Comparison of ENCODE assay signal across 22 mouse cellular contexts in the genomic region with DNA sequence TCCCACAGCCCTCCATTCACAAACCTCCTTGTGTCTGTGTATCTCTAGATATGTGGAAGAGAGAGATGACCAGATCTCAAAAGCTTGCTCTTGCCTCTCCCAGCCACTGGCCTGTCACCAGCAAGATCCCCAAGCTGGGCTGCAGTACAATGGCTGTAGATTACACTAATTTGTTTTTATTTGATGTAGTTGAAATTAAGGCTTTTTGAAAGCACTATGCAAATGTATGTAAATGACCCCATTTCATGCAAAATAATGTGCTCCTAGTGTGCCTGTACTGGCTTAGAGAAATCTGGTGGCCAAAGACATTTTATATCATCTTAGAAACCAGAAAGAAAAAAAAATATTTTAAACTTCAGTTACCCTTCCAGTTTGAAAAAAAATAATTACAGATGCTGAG.
"Had no signal": no experiment of that assay in that cellular context is flagged by ENCODE, and none has a peak within 500 bp of the region (broad histone marks: within the 10 kb centered on the region; RNA-seq: fewer than 3 reads in every experiment).

No protein-coding gene starts in this region.

- H3K4me1 ChIP-seq: limb, embryonic 10.5 days; limb, embryonic 13.5 days; liver, embryonic 12.5 days; liver, embryonic 15.5 days; lung, embryonic 15.5 days; megakaryocyte, embryonic 14.5 days; stomach, embryonic 15.5 days had no signal

- H3K27ac ChIP-seq: kidney, postnatal 0 days; layer of hippocampus, adult 2 months; limb, embryonic 10.5 days; limb, embryonic 13.5 days; liver, embryonic 12.5 days; liver, embryonic 15.5 days; lung, embryonic 15.5 days; midbrain, embryonic 10.5 days; midbrain, embryonic 13.5 days; neural tube, embryonic 12.5 days; neural tube, embryonic 15.5 days; stomach, embryonic 15.5 days had no signal

- H3K9me3 ChIP-seq: limb, embryonic 10.5 days; limb, embryonic 13.5 days; liver, embryonic 12.5 days; liver, embryonic 15.5 days; lung, embryonic 15.5 days; midbrain, embryonic 10.5 days; midbrain, embryonic 13.5 days; neural tube, embryonic 12.5 days; neural tube, embryonic 15.5 days; stomach, embryonic 15.5 days had no signal

- H3K4me2 ChIP-seq: limb, embryonic 13.5 days; liver, embryonic 12.5 days; liver, embryonic 15.5 days; lung, embryonic 15.5 days; midbrain, embryonic 13.5 days; neural tube, embryonic 12.5 days; neural tube, embryonic 15.5 days; stomach, embryonic 15.5 days had no signal

- H3K36me3 ChIP-seq: limb, embryonic 10.5 days; limb, embryonic 13.5 days; liver, embryonic 12.5 days; liver, embryonic 15.5 days; lung, embryonic 15.5 days; midbrain, embryonic 10.5 days; midbrain, embryonic 13.5 days; neural tube, embryonic 12.5 days; neural tube, embryonic 15.5 days; stomach, embryonic 15.5 days had no signal

- H3K9ac ChIP-seq: limb, embryonic 13.5 days; liver, embryonic 12.5 days; liver, embryonic 15.5 days; lung, embryonic 15.5 days; midbrain, embryonic 13.5 days; neural tube, embryonic 12.5 days; neural tube, embryonic 15.5 days; stomach, embryonic 15.5 days had no signal

- H3K4me3 ChIP-seq: layer of hippocampus, adult 2 months; limb, embryonic 10.5 days; limb, embryonic 13.5 days; liver, embryonic 12.5 days; liver, embryonic 15.5 days; lung, embryonic 15.5 days; megakaryocyte, embryonic 14.5 days; midbrain, embryonic 10.5 days; midbrain, embryonic 13.5 days; neural tube, embryonic 12.5 days; neural tube, embryonic 15.5 days; stomach, embryonic 15.5 days had no signal

- H3K27me3 ChIP-seq: liver, embryonic 12.5 days; liver, embryonic 15.5 days; lung, embryonic 15.5 days; megakaryocyte, embryonic 14.5 days; midbrain, embryonic 13.5 days; neural tube, embryonic 12.5 days; neural tube, embryonic 15.5 days; stomach, embryonic 15.5 days had no signal

- ATAC-seq: liver, embryonic 12.5 days; midbrain, embryonic 13.5 days had no signal

- DNase-seq: kidney, postnatal 25 days; layer of hippocampus, adult 9-11 months; liver; lung, adult 18-20 months; lung, postnatal 36 days; retina, postnatal 1 day; right cerebral cortex, postnatal 25 days; spleen, adult 18-20 months; thymus, postnatal 25 days had no signal
